Mouse (Mus musculus) cerebral cortex, adult 2 months (tissue): Measurements from ENCODE around the gene Tex44.

Experiments used
- WGBS: fragments of 180-500 bp; shearing (Covaris S2); methylation state at CpG from one replicate; pipeline ENCODE4 v1.1.7; 2018; 5-methylcytosine and 5-hydroxymethylcytosine counted together

The Tex44 gene

GRCm38 (mm10) chr1:86426128-86426527 lies at the start of gene Tex44, which contains the start of gene Nmur1:
Tex44 (plus strand) TSS chr1:86426329.
Nmur1 (minus strand) TSS chr1:86426228.
- 97% methylated on average over 8 of the region's 8 CpGs for WGBS

DNA sequence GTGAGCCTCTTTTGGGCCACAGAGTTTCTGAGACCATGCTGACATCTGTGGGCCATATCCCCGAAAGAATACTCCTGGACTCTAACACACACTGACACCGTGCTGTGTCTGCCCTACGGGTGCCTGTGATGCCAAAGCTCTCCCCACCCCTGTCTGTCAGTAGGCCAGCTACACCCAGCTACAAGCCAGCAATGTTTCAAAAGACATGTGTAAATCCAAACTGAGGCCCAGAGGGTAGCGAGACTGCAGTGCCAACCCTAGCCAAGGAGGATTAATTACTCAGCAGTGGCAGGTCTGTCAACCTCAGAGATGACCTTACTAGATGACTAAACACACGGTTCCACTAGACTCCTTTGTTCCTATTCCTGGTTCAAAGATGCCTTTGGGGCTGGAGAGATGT lies 49.8 kb upstream of the Tex44 start:
- 76% methylated on average over 5 of the region's 5 CpGs for WGBS

DNA sequence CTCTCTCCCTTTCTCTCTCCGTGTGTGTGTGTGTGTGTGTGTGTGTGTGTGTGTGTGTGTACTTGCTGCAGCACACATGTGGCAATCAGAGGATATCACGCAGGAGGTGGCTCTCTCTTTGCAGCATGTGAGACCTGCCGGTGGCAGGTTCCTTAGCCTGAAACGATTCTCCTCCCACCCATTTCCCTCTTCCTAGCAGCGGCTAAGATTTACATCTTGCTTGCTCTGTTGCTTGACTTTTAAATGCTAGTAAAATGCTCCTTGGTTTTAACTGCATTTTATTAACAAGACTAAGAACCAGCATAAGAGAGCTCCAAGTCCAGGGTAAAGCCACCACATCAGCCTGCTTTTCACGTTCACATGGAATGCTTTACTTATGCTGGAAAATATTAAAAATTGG lies 47.5 kb upstream of the Tex44 start:
- 34% methylated on average over 6 of the region's 6 CpGs for WGBS

- 40% methylated on average over 9 of the region's 9 CpGs for WGBS
These were observed 47.0 kb upstream of the Tex44 start for GRCm38 (mm10) chr1:86379161-86379569.

DNA sequence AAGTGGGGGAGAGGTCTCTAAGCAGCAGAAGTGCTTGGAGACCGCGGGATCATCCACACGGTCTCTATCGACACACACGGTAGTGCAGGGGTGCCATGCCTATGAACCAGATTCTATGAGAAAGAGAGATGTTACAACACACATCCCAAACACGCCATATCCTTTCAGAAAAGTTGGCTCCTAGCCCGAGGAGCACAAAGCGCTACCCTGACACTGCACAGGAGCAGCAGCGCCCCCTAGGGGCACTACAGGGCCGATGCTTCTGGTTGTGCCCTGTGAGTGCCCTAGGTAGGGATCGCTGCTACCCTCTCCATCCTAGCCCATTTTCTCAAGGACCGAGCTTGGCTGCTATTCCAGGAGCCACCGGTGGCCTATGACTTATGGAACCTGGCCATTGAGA lies 45.1 kb upstream of the Tex44 start:
- 29% methylated on average over 13 of the region's 13 CpGs for WGBS

DNA sequence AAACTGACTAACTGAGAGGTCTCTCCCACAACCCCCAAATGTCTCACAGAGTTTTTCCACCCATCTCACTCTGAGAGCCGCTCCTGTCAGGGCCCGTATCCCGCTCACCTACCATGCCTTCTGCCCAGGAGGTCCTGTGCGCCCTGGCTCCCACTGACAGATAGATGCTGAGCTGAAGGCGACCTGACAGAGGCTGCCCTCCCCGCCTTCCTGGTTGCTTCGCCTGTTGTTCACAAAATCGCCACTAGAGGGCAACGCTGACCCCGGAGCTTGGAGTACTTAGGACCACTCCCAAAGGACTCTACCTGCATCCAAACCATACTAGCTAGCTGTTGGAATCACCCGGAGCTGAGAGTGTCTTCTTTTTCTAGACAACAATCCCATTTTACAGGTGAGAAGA lies 36.9 kb upstream of the Tex44 start:
- under 1% methylated on average over 11 of the region's 11 CpGs for WGBS

DNA sequence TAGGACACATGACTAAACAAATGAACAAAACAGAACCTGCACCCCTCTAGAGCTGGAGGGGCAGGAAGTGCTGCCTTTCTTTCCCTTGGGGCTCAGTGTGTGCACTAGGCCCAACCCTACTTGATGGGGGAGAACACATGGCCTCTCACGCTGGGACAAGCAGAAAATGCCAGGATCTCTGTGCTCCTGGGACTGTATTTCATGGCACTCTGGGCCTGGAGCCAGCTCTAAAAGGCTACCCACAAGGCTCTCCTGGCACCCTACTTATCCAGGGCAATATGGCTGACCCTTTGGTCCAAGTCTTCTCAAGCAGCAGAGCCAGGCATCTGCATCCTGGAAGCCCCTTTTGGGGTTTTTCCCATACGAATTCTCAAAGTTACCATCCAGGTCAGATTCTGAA lies 34.7 kb upstream of the Tex44 start:
- WGBS = 86% methylated on average over 2 of the region's 2 CpGs

DNA sequence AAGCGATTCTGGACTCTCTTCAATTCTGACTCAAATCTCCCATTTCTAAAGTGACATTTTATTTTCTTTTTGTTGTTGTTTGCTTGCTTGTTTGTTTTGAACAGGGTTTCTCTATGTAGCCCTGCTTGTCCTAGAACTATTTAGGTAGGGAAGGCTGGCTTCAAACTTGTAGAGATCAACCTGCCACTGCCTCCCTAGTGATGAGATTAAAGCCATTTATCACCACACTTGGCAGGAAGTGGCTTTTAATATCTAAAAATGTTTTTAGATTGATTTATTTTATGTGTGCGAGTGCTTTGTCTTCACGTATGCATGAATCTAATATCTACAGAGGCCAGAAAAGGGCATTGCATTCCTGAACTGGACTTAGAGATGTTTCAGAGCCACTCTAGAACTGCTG lies 32.9 kb upstream of the Tex44 start:
- WGBS = 83% methylated on average over 3 of the region's 3 CpGs

DNA sequence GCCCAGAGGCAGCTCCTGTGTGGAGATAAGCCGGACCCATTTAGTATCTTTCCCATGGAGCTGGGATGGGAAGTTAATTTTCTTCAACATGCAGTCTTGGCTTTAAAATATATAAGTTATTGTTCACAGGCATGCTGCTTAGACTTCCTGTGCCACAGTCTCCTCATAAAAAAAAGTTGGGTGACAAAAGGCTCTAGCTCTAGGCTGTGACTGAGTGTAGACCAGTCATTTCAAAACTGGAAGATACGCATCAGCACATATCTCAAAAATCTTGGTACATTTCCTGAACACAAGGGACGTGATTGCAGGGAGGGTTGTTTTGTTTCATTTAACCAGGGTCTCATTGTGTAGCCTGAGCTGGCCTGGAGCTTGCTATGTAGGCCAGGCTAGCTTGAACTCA lies 31.9 kb upstream of the Tex44 start:
- WGBS = 84% methylated on average over 3 of the region's 3 CpGs

DNA sequence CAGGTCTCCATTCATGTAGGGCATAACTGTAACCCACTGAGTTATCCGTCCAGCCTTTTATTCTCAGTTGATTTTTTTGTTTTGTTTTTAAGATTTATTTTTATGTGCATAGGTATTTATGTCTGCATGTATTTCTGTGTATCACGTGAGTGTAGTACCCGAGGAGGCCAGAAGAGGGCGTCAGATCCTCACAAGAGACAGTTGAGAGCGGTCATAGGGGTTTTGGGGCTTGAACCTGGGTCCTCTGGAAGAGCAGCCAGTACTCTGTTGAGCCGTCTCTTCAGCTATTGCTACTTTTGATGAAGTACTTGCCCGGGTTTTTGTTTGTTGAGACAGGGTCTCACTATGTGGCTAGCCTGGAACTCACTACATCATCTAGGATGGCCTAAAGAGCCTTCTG lies 30.2 kb upstream of the Tex44 start:
- WGBS = 73% methylated on average over 7 of the region's 7 CpGs

GRCm38 (mm10) chr1:86397621-86398020 lies 28.5 kb upstream of the Tex44 start:
- WGBS = 77% methylated on average over 8 of the region's 8 CpGs

DNA sequence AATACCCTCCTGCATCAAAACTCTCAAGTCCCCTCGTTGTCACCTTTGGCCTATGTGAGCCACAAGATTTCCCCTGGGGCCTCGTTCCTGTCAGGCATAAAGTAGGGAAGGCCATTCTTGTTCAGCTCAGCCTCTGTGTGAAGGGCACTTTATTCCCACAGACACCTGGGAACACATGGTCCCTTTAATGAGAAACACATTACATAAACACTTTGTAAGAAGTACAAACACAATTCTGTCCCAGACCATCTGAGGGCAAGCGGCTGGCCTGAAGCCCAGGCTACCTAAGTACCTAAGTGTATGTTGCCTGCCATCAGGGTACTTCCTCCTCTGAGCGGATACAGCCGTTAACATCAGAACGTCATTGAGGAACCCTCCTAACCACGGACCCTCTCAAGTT lies 27.9 kb upstream of the Tex44 start:
- WGBS = 67% methylated on average over 7 of the region's 7 CpGs

GRCm38 (mm10) chr1:86399322-86399721 lies 26.8 kb upstream of the Tex44 start:
- WGBS = 90% methylated on average over 3 of the region's 3 CpGs

GRCm38 (mm10) chr1:86400096-86400754 lies 25.9 kb upstream of the Tex44 start:
- 89% methylated on average over 8 of the region's 8 CpGs for WGBS

DNA sequence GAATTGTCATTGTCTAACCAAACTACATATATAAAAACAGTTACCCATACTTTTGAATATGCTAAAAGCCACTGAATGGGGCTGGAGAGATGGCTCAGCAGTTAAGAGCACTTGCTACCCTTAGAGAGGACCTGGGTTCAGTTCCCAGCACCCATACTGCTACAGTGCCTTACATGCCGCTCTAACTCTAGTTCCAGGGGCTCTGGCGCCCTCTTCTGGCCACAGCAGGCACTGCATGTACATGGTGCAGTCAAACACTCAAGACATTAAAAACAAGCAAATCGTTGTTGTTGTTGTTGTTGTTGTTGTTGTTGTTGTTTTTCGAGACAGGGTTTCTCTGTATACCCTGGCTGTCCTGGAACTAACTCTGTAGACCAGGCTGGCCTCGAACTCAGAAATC lies 21.3 kb upstream of the Tex44 start:
- 61% methylated on average over 5 of the region's 5 CpGs for WGBS

- WGBS = 76% methylated on average over 4 of the region's 4 CpGs
These were observed 19.8 kb upstream of the Tex44 start for GRCm38 (mm10) chr1:86406313-86406712.

DNA sequence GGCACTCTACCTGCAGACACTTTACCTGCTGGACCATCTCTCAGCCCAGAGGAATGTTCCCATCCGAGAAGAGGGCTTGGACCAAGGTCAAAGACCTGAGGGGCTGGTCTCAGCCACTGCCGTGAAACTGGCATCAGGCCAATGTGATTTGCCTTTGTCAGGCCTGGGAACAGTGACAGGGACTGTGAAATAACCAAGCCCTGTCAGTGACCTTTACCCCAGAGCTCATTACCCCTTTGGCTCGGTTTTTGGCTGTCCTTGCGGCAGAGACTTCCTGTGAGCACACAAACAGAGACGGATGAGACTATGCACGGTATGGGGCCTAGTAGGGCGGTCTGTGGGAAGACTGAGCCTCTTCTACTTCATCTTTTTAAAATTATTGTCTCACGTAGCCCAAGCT lies 19.2 kb upstream of the Tex44 start:
- whole genome bisulfite sequencing = 72% methylated on average over 8 of the region's 8 CpGs

DNA sequence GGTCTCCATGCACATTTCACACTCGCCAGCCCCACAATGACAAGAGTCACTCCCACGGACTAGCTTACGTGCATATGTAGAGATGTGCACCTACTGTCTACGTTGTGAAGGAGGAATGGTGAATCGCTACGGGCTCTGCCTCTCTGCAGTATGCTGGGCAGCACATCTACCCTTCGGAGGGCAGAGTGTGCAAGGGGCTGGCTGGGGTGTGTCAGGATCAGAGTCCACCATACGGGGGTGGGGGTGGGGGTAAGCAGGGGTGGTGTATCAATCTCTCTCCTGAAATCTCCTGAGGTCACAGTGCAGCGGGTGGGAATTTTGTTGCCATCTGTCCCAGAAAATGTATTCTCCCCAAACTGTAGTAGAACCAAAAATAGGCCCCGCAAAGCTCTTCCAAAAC lies 17.6 kb upstream of the Tex44 start:
- 57% methylated on average over 10 of the region's 10 CpGs for WGBS

DNA sequence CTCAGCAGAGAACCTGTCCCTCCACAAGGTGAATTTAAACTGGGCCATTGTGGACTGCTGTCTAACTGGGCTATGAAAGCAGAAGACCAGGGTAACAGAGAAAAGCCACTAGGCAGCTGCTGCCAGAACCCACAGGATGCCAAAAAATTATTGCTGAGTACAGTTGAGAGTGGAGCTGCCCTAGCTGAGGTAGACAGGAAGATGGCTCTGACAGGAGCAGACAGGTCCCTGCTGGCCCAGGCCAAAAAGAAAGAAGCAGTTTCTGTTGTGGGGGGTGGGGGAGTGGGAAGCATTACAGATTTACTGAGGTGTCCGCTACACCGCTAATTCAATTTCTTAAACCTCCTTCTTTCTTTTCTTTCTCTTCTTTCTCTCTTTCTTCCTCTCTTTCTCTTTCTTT lies 16.7 kb upstream of the Tex44 start:
- WGBS = 74% methylated on average over 2 of the region's 2 CpGs

DNA sequence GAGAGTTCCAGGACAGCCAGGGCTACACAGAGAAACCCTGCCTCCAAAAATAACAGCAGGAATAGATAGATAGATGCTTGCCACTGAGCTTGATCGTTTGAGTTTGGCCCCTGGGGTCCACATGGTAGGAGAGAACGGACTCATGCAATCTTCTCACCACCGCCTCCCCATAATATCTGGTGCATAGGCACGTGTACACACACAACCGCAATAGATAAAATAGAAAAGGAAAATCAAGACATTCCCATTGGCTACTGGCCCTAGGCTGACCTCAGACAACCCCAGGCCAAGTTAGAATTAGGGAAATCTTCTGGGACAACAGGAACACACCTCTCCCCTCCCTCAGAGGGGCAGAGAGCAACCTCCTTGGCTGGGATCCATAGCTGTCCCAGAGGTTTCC lies 11.4 kb upstream of the Tex44 start:
- 87% methylated on average over 5 of the region's 5 CpGs for WGBS

- WGBS = 84% methylated on average over 2 of the region's 2 CpGs
These were observed 11.0 kb upstream of the Tex44 start for GRCm38 (mm10) chr1:86415144-86415543.

GRCm38 (mm10) chr1:86415612-86416184 lies 10.4 kb upstream of the Tex44 start:
- WGBS = 73% methylated on average over 7 of the region's 7 CpGs

- 63% methylated on average over 6 of the region's 6 CpGs for WGBS
These were observed 9.8 kb upstream of the Tex44 start for GRCm38 (mm10) chr1:86416321-86416720.

- 35% methylated on average over 10 of the region's 10 CpGs for WGBS
These were observed 5.1 kb upstream of the Tex44 start for GRCm38 (mm10) chr1:86421007-86421406.
